In genomic region chr5:142816811-142817523, GRCm38 (mm10) we compare ENCODE assay signal across 8 mouse cellular contexts. TPM values are rescaled to one million over a fixed set of nuclear protein-coding genes. Genes with fewer than 3 reads are reported as not detected.
DNase-seq lines count a peak whose midpoint lies in the region; ATAC-seq and TF ChIP-seq lines count a peak whose summit lies in the region.

No protein-coding gene starts in this region.

- H3K27me3 ChIP-seq in hindbrain, embryonic 15.5 days: no peaks in the 10 kb centered on the region
- H3K27me3 ChIP-seq in small intestine, adult 2 months (ENCODE audit: control insufficient read depth, insufficient read depth, low read length): no peaks in the 10 kb centered on the region

- no peak for ATAC-seq in hindbrain, embryonic 15.5 days (ENCODE audit: low FRiP score, low read depth)
- ATAC-seq in megakaryocyte progenitor cell, adult 5-6 weeks (replicated peaks; ENCODE audit: poor library complexity): no peak

- TF ChIP-seq POLR2A in small intestine, adult 2 months (IDR thresholded peaks at IDR 0.05; ENCODE audit: low read depth, low read length): peak; percentile 27; the same call in 1 of the 2 replicates

- H3K4me3 ChIP-seq in brown adipose tissue, adult 24 weeks (ENCODE audit: insufficient read depth, low read depth, low read length): peak overlapping the region; percentile 99
- peak overlapping the region; percentile 91 for H3K4me3 ChIP-seq in hindbrain, embryonic 15.5 days
- peak overlapping the region; percentile 95 for H3K4me3 ChIP-seq in left cerebral cortex, adult 2 months
- H3K4me3 ChIP-seq in small intestine, adult 2 months (ENCODE audit: low read depth, low read length): peak overlapping the region; percentile 98

- peak; percentile 67 for DNase-seq in Muller cell, postnatal 12 days (ENCODE audit: inconsistent ontology term)
- peak; percentile 71 for DNase-seq in gastrocnemius, adult 18-20 months (ENCODE audit: low spot score)
- peak; percentile 78 for DNase-seq in left cerebral cortex, adult 2 months (ENCODE audit: extremely low spot score in 1 of 2, low spot score in 2 of 2)
- peak; percentile 80 to 84 for DNase-seq in lung, postnatal 4 days

- under 1% methylated on average over 68 of the region's 71 CpGs for WGBS in hindbrain, embryonic 15.5 days
- under 1% methylated on average over 71 of the region's 71 CpGs for WGBS in small intestine, adult 2 months

- peak; percentile 21 for TF ChIP-seq CTCF in left cerebral cortex, adult 2 months (IDR thresholded peaks at IDR 0.05)
- TF ChIP-seq CTCF in small intestine, adult 2 months (IDR thresholded peaks at IDR 0.05; ENCODE audit: extremely low read depth, insufficient read length, insufficient replicate concordance, low read depth, low read length): peak; percentile 33; the same call in 1 of the 2 replicates

- intact Hi-C loops in left cerebral cortex, adult 2 months (cut with DNase I): loop anchor here (1.0 to 5.0 kb wide), 3 partner anchors 89 to 210 kb away; partner anchors contain the start of genes Actb and Mmd2

- H3K27ac ChIP-seq in brown adipose tissue, adult 24 weeks (replicated peaks; ENCODE audit: low read depth, low read length): peak overlapping the region; percentile 89
- peak overlapping the region; percentile 100 for H3K27ac ChIP-seq in hindbrain, embryonic 15.5 days (replicated peaks)
- peak overlapping the region; percentile 100 for H3K27ac ChIP-seq in left cerebral cortex, adult 2 months
- peak overlapping the region; percentile 99 for H3K27ac ChIP-seq in small intestine, adult 2 months (ENCODE audit: insufficient read depth, low read depth, low read length)

- H3K36me3 ChIP-seq in hindbrain, embryonic 15.5 days: no peaks in the 10 kb centered on the region
- no peaks in the 10 kb centered on the region for H3K36me3 ChIP-seq in small intestine, adult 2 months (ENCODE audit: control insufficient read depth, insufficient read depth, low read length)

- H3K9me3 ChIP-seq in hindbrain, embryonic 15.5 days: no peaks in the 10 kb centered on the region

- H3K4me2 ChIP-seq in hindbrain, embryonic 15.5 days: peak overlapping the region; percentile 96

- H3K9ac ChIP-seq in hindbrain, embryonic 15.5 days: peak overlapping the region; percentile 100

- H3K4me1 ChIP-seq in brown adipose tissue, adult 24 weeks (ENCODE audit: control insufficient read depth, insufficient read depth, insufficient read length, low read length): peaks cover 13% of the 10 kb centered on the region
- peaks cover 20% of the 10 kb centered on the region for H3K4me1 ChIP-seq in hindbrain, embryonic 15.5 days (replicated peaks)
- peaks cover 4% of the 10 kb centered on the region; the same call in 1 of the 2 replicates for H3K4me1 ChIP-seq in small intestine, adult 2 months (ENCODE audit: control insufficient read depth, insufficient read depth, insufficient read length, low read length)

RNA-seq across cellular contexts. Expression of gene Tnrc18, which starts 0.5 kb away (rescaled TPM):
- 10.6 and 13.2 TPM in 2 replicates for polyA plus RNA-seq in brown adipose tissue, adult 24 weeks (2012; ENCODE audit: insufficient read depth, insufficient read length, missing spikeins)
- total RNA-seq in gastrocnemius, adult 18-20 months (2021): 10 to 100 TPM; 29.0 to 40.6 TPM
- polyA plus RNA-seq in hindbrain, embryonic 15.5 days (2015; fragmentation: Nextera tagmentation; extraction: Ambion mirVana): 32.7 and 33.8 TPM in 2 replicates
- total RNA-seq in left cerebral cortex, adult 2 months (2021): 100 to 1,000 TPM; 139 to 141 TPM
- 38.6 and 108 TPM in 2 replicates for polyA plus RNA-seq in small intestine, adult 2 months (2012; rRNA removed)
- total RNA-seq in megakaryocyte progenitor cell, adult 5-6 weeks (2015): 27.3 and 30.2 TPM in 2 replicates
- total RNA-seq in megakaryocyte progenitor cell, adult 5-6 weeks (2017): 10.9 and 14.5 TPM in 2 replicates
